Mouse (Mus musculus) kidney, postnatal 14 days (tissue): ENCODE measurements around the gene Cxcl16.
"Not testable (repeated sequence)": the region's sequence is repeated elsewhere in the genome, so short reads cannot be mapped to it uniquely, and the experiment has no call there.

Experiments
- DNase-seq: peaks from one replicate; pipeline ENCODE4 v3.0.0; 2022; ENCODE audit warnings: mixed read lengths

Gene Cxcl16

GRCm38 (mm10) chr11:70451797-70452498 lies 7.8 kb downstream of the Cxcl16 start, which contains the start of gene Med11:
Med11 (plus strand) TSS chr11:70451919.
- peak; percentile 98 for DNase-seq

DNA sequence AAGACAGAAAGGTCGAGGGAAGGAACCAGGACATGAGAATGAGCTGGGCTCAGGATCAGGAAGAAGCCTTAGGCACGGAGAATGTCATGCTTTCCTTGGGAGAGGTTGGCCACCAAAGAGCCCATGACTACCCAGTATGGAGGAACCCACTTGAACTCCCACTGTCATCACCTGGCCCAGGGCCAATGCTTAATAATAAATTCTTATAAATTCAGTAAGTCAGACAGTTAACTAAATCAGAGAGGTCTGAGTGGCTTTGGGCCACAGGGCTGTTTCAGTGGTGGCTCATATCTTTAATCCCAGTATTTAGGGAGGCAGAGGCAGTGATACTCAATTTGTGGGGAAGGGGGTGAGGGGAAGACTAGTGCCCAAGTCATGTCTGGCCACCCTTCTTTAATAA lies 8.9 kb downstream of the Cxcl16 start:
- DNase-seq, result no peak

DNA sequence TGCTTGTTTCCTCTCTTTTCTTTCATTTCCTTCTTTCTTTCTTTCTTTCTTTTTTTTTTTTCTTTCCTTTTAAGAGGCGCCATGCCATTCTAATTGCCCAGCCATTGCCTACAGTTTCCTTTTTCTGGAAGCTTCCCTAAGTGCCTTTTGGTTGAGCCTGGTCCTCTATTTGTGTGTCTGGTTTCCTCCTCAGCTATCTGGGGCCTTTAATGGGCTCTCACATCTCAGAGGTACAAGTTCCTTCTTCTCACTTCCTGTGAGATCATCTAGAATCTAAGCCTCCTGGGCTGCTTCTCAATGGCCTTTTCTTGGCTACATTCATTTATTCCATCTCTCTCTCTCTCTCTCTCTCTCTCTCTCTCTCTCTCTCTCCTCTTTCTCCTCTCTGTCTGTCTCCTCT lies 12.4 kb downstream of the Cxcl16 start:
- no peak for DNase-seq

GRCm38 (mm10) chr11:70446756-70447155 lies 13.0 kb downstream of the Cxcl16 start:
- DNase-seq, result no peak

- DNase-seq, result no peak
These were observed 15.1 kb downstream of the Cxcl16 start for GRCm38 (mm10) chr11:70444667-70445066.

- DNase-seq, result no peak
These were observed 15.8 kb downstream of the Cxcl16 start for GRCm38 (mm10) chr11:70443964-70444363.

GRCm38 (mm10) chr11:70441882-70442281 lies 17.9 kb downstream of the Cxcl16 start:
- no peak for DNase-seq

GRCm38 (mm10) chr11:70440637-70441036 lies 19.1 kb downstream of the Cxcl16 start:
- DNase-seq, result no peak

DNA sequence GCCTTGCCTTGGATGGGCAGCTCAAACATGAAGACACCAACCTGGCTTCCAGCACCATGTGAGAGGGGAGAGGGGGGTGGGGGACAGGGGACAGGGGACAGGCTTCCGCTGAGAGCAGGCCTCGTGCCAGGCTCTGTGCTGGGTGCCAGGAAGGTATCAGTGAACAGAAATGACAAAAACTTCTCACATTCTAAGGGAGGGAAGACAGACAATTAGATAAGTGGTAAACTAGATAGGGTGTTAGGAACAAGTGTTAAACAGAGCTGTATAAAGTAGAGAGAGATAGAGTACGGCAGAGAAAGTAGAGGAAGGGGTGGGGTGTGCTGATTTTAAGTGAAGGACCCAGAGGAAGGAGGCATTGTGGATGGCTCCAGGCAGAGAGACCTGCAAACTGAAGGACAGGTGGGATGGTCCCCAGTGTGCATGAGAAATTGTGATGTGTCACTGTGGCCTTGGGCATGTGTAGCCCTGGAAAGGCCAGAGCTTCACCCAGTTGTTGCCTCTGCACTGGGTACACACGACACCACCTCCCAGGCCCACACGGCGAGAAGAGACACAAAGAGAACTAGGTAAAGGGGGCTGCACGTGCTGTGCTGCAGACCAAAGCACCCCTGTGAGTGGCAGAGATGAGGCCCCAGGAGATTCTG lies 20.9 kb downstream of the Cxcl16 start:
- DNase-seq, result no peak

DNA sequence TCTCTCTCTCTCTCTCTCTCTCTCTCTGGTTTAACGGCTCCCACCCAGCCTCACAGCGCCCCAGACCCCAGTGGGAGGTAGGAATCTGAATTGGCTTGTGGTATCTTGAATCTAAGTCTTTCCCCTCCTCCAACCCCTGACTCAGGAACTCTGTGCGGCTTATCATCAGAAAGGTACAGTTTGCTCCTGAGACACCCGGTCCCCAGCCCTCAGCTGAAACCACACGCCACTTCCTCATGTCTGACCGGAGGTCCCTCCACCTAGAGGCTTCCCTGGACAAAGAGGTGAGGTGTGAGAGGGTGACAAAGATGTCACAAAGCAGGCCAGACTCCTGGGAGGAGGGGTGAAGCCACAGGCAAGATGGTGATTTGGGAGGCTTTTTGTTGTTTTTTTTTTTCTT lies 22.4 kb downstream of the Cxcl16 start:
- no peak for DNase-seq

DNA sequence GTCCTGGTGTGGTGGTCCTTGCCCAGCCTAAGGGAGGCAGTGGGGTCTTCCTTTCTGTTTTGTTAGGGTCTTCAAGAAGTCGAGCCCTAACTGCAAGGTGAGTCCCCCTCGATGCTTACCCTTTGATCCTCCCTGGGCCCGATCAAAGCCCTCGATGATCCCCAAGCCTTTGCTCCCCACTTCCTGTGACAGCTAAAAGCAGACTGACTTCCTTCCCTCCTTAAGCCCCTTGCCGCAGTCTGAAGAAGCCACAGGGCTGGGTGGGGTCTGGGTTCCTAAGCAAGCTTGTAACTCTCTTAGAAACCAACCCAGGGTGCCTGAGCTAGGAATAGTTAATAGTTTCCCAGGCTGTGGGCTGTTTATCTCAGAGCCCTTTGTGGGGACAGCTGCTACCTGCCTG lies 24.3 kb downstream of the Cxcl16 start:
- no peak for DNase-seq

- no peak for DNase-seq
These were observed 25.8 kb downstream of the Cxcl16 start for GRCm38 (mm10) chr11:70433951-70434350.

GRCm38 (mm10) chr11:70433569-70433943 lies 26.2 kb downstream of the Cxcl16 start:
- DNase-seq, result no peak

- DNase-seq, result no peak
These were observed 26.8 kb downstream of the Cxcl16 start for GRCm38 (mm10) chr11:70432895-70433568.

GRCm38 (mm10) chr11:70432048-70432894 lies 27.5 kb downstream of the Cxcl16 start, which contains the start of gene Arrb2:
Arrb2 (plus strand) TSS chr11:70432635.
- peak; percentile 98 for DNase-seq

DNA sequence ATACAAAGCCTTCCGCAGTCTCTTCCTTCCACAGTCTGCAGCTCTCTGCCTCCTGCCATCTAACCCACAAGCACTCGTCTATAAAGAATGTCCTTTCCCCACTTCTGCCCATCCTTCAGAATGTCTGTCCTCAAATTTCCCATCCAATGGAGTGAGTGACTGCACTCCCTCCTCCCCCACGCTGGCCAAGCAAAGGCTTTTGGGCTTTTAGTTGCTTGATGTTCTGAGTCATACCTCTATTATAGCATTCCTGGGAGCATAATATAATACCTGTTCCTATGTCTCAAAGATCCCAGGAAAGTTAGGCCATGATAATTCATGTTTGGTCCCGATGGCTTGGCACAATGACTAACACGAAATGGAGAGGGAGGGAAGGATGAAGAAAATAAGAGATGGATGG lies 28.2 kb downstream of the Cxcl16 start:
- DNase-seq, result no peak

- DNase-seq, result not testable (repeated sequence)
These were observed 33.2 kb downstream of the Cxcl16 start for GRCm38 (mm10) chr11:70426598-70426997.

GRCm38 (mm10) chr11:70419486-70419885 lies 40.3 kb downstream of the Cxcl16 start:
- no peak for DNase-seq

DNA sequence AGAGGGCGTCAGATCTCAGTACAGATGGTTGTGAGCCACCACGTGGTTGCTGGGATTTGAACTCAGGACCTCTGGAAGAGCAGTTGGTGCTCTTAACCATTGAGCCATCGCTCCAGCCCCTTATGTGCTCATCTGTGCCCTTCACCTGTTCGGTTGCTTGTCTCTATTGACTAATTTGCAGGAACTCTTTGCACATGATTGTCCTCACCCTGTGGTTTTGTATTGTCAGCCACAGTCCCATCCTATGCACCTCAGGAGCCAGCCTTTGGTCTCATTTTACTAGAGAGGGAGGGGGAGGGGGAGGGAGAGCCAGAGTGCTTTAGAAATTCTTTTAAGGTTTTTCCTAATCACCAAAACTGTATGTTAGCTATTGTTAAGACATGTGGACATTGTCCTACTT lies 41.6 kb downstream of the Cxcl16 start:
- DNase-seq, result no peak

GRCm38 (mm10) chr11:70413961-70414360 lies 45.8 kb downstream of the Cxcl16 start:
- peak; percentile 86 for DNase-seq

- DNase-seq, result no peak
These were observed 47.2 kb downstream of the Cxcl16 start for GRCm38 (mm10) chr11:70412591-70412990.

DNA sequence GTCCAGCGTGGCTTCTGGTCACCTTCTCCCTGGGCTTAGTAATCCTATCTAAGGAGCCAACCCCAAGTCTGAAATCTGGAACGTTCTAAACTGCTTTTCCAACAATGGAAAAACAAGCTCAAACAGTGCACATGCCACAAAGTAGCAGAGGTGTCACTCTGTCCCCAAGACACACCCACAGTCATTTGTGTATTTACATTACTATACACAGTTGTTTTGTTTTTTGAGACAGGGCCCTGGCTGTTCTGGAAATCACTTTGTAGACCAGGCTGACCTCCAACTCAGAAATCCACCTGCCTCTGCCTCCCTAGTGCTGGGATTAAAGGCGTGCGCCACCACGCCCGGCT lies 49.5 kb downstream of the Cxcl16 start:
- no peak for DNase-seq
